Mouse (Mus musculus) megakaryocyte, embryonic 14.5 days (primary cell): ENCODE data around the gene Ube2d2b.

Experiments used
- FLI1 ChIP-seq: IDR thresholded peaks from 2 replicates; pipeline ENCODE4 v1.6.1; 2012; ENCODE audit warnings: low read length, inconsistent platforms, mixed read lengths
- GATA1 ChIP-seq: IDR thresholded peaks from 3 replicates; pipeline ENCODE4 v1.6.1; 2012; ENCODE audit warnings: mixed read lengths, low read length, inconsistent platforms, borderline replicate concordance

DNA sequence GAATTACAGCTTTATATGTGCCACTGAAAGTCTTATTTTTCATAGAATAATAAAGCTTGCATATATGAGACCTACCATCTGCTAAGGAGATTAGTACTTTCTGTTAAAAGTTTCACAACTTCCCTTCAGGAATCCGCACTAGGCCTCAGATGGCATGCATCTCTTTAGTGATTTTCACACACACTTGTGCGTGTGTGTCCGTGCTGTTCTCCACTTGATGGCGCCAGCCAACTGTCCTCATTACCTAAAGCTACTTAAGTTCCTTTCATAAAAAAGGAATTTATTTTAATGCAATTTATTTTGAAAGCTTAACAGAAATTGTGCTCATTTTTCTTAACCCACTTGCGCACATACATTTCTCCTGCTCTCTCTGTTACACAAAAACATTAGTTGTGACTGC lies 40.4 kb upstream of the Ube2d2b start:
- no peak for TF ChIP-seq GATA1
- no peak for TF ChIP-seq FLI1
